Mouse (Mus musculus): ENCODE measurements at regions not wholly inside any gene's neighbourhood (a gene's known extent, or its start where the extent isn't known, plus 50 kb on each side); places are given as distances from the start of the nearest gene placed in this dataset.

DNA sequence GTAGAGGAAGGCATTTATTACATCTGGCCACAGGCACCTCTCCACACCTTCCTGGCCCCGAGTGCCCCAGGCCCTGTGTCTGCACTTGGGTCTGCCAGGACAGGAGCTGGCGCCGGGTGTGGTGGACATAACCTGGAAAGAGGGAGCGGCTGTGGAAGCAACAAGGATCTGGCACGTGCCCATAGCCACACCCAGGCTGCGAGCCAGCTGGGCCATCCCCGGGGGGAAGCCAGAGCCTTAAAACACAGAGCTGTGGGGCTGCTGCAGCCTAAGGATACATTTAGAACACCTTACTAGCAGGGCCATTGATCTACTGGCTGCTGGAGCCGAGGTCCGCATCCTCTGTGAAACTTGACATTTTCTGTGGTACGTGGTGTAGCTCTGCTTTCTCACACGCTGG is 217.0 kb downstream of the Cyp26b1 start:
- H3K9ac ChIP-seq (replicated peaks): no peak overlapping the region
- H3K36me3 ChIP-seq (replicated peaks; ENCODE audit: insufficient read depth, low read length): no peaks in the 10 kb centered on the region
- H3K4me1 ChIP-seq (ENCODE audit: insufficient read depth): no peaks in the 10 kb centered on the region
- no peak overlapping the region for H3K4me3 ChIP-seq (ENCODE audit: low read depth, low read length)
- no peak overlapping the region for H3K4me2 ChIP-seq (ENCODE audit: low read depth, low read length)
- no peaks in the 10 kb centered on the region for H3K9me3 ChIP-seq (ENCODE audit: low read length)
- H3K27ac ChIP-seq (ENCODE audit: low read depth): no peak overlapping the region
- no peak for TF ChIP-seq CTCF (IDR thresholded peaks at IDR 0.05; ENCODE audit: low read depth)
- TF ChIP-seq EP300 (IDR thresholded peaks at IDR 0.05; ENCODE audit: low read depth): no peak
- WGBS (ENCODE audit: insufficient replicate concordance): 68% methylated on average over 11 of the region's 11 CpGs
- DNase-seq (no peak), ATAC-seq (no peak)
- peaks cover 2% of the 10 kb centered on the region; the same call in 1 of the 2 replicates for H3K27me3 ChIP-seq (ENCODE audit: insufficient read depth, low read length)

DNA sequence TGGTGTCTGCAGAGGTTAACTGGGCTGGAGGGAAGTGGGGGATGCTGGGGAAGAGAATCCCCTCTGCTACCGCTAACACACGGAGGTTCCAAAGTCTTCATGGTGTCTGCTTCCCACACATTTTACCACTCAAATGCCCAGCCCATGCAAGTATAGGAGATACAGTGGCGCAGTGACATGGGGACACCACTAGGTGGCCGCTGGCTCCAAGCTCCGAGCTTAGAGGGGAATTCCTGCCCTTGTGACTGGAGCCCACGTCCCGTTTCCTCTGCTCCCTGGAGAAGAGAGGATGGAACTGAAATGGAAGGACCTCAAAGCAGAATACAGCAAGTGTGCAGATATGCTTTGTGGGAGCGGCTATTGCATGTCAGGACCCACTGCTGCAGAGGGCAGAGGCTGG is 218.2 kb downstream of the Cyp26b1 start:
- no peak for ATAC-seq

GRCm38 (mm10) chr6:84366365-84366764 is 227.3 kb downstream of the Cyp26b1 start:
- Histone ChIP-seq H3K9ac (replicated peaks) (no peak overlapping the region), H3K9me3 (ENCODE audit: low read length) (no peaks in the 10 kb centered on the region), H3K27me3 (ENCODE audit: insufficient read depth, low read length) (no peaks in the 10 kb centered on the region), H3K4me3 (ENCODE audit: low read depth, low read length) (no peak overlapping the region), H3K27ac (ENCODE audit: low read depth) (no peak overlapping the region), H3K4me1 (ENCODE audit: insufficient read depth) (no peaks in the 10 kb centered on the region), H3K36me3 (replicated peaks; ENCODE audit: insufficient read depth, low read length) (no peaks in the 10 kb centered on the region), H3K4me2 (ENCODE audit: low read depth, low read length) (no peak overlapping the region)
- DNase-seq: no peak
- ATAC-seq: no peak
- TF ChIP-seq CTCF (IDR thresholded peaks at IDR 0.05; ENCODE audit: low read depth) (no peak), EP300 (IDR thresholded peaks at IDR 0.05; ENCODE audit: low read depth) (no peak)
- WGBS (ENCODE audit: insufficient replicate concordance): 49% methylated on average over 6 of the region's 6 CpGs

More for the DNA sequence above, 218.2 kb downstream of the Cyp26b1 start:
- no peaks in the 10 kb centered on the region for H3K36me3 ChIP-seq (replicated peaks; ENCODE audit: insufficient read depth, low read length)
- no peak overlapping the region for H3K27ac ChIP-seq (ENCODE audit: low read depth)
- WGBS (ENCODE audit: insufficient replicate concordance): 13% methylated on average over 8 of the region's 8 CpGs
- no peaks in the 10 kb centered on the region for H3K4me1 ChIP-seq (ENCODE audit: insufficient read depth)
- H3K4me3 ChIP-seq (ENCODE audit: low read depth, low read length): no peak overlapping the region
- TF ChIP-seq CTCF (IDR thresholded peaks at IDR 0.05; ENCODE audit: low read depth) (peak; percentile 84), EP300 (IDR thresholded peaks at IDR 0.05; ENCODE audit: low read depth) (no peak)
- no peak overlapping the region for H3K9ac ChIP-seq (replicated peaks)
- peaks cover 2% of the 10 kb centered on the region; the same call in 1 of the 2 replicates for H3K27me3 ChIP-seq (ENCODE audit: insufficient read depth, low read length)
- H3K9me3 ChIP-seq (ENCODE audit: low read length): no peaks in the 10 kb centered on the region
- DNase-seq: peak; percentile 35
- H3K4me2 ChIP-seq (ENCODE audit: low read depth, low read length): no peak overlapping the region

- no peak overlapping the region for H3K27ac ChIP-seq (ENCODE audit: low read depth)
- no peak overlapping the region for H3K9ac ChIP-seq (replicated peaks)
- no peak for ATAC-seq
- 69% methylated on average over 4 of the region's 4 CpGs for WGBS (ENCODE audit: insufficient replicate concordance)
- no peaks in the 10 kb centered on the region for H3K4me1 ChIP-seq (ENCODE audit: insufficient read depth)
- no peak for DNase-seq
- no peak overlapping the region for H3K4me2 ChIP-seq (ENCODE audit: low read depth, low read length)
- H3K27me3 ChIP-seq (ENCODE audit: insufficient read depth, low read length): no peaks in the 10 kb centered on the region
- H3K9me3 ChIP-seq (ENCODE audit: low read length): no peaks in the 10 kb centered on the region
- no peak overlapping the region for H3K4me3 ChIP-seq (ENCODE audit: low read depth, low read length)
- no peak for TF ChIP-seq EP300 (IDR thresholded peaks at IDR 0.05; ENCODE audit: low read depth)
- TF ChIP-seq CTCF (IDR thresholded peaks at IDR 0.05; ENCODE audit: low read depth): no peak
- no peaks in the 10 kb centered on the region for H3K36me3 ChIP-seq (replicated peaks; ENCODE audit: insufficient read depth, low read length)
These were observed 227.8 kb downstream of the Cyp26b1 start for GRCm38 (mm10) chr6:84365914-84366313.

GRCm38 (mm10) chr6:84364964-84365363 is 228.7 kb downstream of the Cyp26b1 start:
- WGBS (ENCODE audit: insufficient replicate concordance): 20% methylated on average over 2 of the region's 2 CpGs
- no peak overlapping the region for H3K27ac ChIP-seq (ENCODE audit: low read depth)
- H3K4me3 ChIP-seq (ENCODE audit: low read depth, low read length): no peak overlapping the region
- no peaks in the 10 kb centered on the region for H3K36me3 ChIP-seq (replicated peaks; ENCODE audit: insufficient read depth, low read length)
- H3K9ac ChIP-seq (replicated peaks): no peak overlapping the region
- ATAC-seq (no peak), DNase-seq (no peak)
- TF ChIP-seq CTCF (IDR thresholded peaks at IDR 0.05; ENCODE audit: low read depth) (no peak), EP300 (IDR thresholded peaks at IDR 0.05; ENCODE audit: low read depth) (no peak)
- no peaks in the 10 kb centered on the region for H3K9me3 ChIP-seq (ENCODE audit: low read length)
- H3K4me2 ChIP-seq (ENCODE audit: low read depth, low read length): no peak overlapping the region
- H3K4me1 ChIP-seq (ENCODE audit: insufficient read depth): no peaks in the 10 kb centered on the region
- H3K27me3 ChIP-seq (ENCODE audit: insufficient read depth, low read length): no peaks in the 10 kb centered on the region

DNA sequence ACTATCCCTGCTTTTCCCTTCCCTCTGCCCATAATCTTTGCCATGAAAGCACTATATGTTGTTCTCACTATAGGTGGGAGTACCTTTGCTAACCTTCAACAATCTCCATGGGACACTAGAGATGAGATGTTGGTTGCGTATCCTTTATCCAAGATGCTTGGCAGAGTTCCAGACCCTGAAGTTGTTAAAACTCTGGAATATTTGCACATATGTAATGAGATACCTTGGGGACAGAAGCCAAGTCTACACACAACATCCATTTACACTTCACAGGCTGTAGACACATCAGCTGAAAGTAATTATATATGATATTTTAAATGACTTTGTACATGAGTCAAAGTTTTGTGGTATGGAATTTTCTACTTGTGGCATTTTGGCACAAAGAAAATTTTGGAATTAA is 231.4 kb downstream of the Cyp26b1 start:
- TF ChIP-seq EP300 (IDR thresholded peaks at IDR 0.05; ENCODE audit: low read depth): no peak
- TF ChIP-seq CTCF (IDR thresholded peaks at IDR 0.05; ENCODE audit: low read depth): no peak
- 94% methylated on average over 1 of the region's 1 CpGs for WGBS (ENCODE audit: insufficient replicate concordance)

DNA sequence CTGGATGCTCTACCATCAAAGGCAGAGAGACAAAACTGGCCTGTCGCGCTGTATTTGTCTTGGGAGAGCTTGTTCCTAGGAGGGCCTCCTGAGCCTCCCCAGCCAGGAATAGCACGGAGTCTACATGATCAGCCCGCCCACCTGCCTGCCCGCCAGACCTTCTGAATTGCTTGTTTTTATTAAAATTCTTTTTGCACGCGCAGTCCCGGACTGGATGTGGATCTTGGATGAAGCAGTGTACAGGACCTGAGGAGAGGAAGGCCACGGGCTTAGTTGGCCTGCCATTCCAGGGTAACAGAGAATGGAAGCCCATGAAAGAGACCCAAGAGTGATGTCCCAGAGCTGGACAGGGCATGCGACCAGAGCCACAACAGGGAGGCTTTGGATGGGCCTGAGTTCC is 235.8 kb downstream of the Cyp26b1 start:
- H3K9me3 ChIP-seq (ENCODE audit: low read length): no peaks in the 10 kb centered on the region
- DNase-seq: no peak
- H3K4me3 ChIP-seq (ENCODE audit: low read depth, low read length): no peak overlapping the region
- H3K4me2 ChIP-seq (ENCODE audit: low read depth, low read length): no peak overlapping the region
- H3K9ac ChIP-seq (replicated peaks): no peak overlapping the region
- H3K27me3 ChIP-seq (ENCODE audit: insufficient read depth, low read length): no peaks in the 10 kb centered on the region
- H3K36me3 ChIP-seq (replicated peaks; ENCODE audit: insufficient read depth, low read length): no peaks in the 10 kb centered on the region
- ATAC-seq: no peak
- no peak for TF ChIP-seq CTCF (IDR thresholded peaks at IDR 0.05; ENCODE audit: low read depth)
- TF ChIP-seq EP300 (IDR thresholded peaks at IDR 0.05; ENCODE audit: low read depth): no peak
- H3K27ac ChIP-seq (ENCODE audit: low read depth): no peak overlapping the region
- H3K4me1 ChIP-seq (ENCODE audit: insufficient read depth): no peaks in the 10 kb centered on the region
- WGBS (ENCODE audit: insufficient replicate concordance): 81% methylated on average over 10 of the region's 10 CpGs

More for the DNA sequence above, 231.4 kb downstream of the Cyp26b1 start:
- no peak overlapping the region for H3K4me3 ChIP-seq (ENCODE audit: low read depth, low read length)
- no peaks in the 10 kb centered on the region for H3K9me3 ChIP-seq (ENCODE audit: low read length)
- no peaks in the 10 kb centered on the region for H3K4me1 ChIP-seq (ENCODE audit: insufficient read depth)
- H3K27ac ChIP-seq (ENCODE audit: low read depth): no peak overlapping the region
- no peaks in the 10 kb centered on the region for H3K27me3 ChIP-seq (ENCODE audit: insufficient read depth, low read length)
- no peaks in the 10 kb centered on the region for H3K36me3 ChIP-seq (replicated peaks; ENCODE audit: insufficient read depth, low read length)
- DNase-seq (no peak), ATAC-seq (no peak)
- no peak overlapping the region for H3K4me2 ChIP-seq (ENCODE audit: low read depth, low read length)
- no peak overlapping the region for H3K9ac ChIP-seq (replicated peaks)
